Mouse (Mus musculus) heart, adult 2 months (tissue): ENCODE results near the gene Adamts7. TPM values are rescaled to one million over a fixed set of nuclear protein-coding genes. Genes with fewer than 3 reads are reported as not detected.

Experiments used
- DNase-seq, 2 experiments: peaks; one replicate each; pipeline ENCODE4 v3.0.0; 2021
- H3K27ac ChIP-seq: fragments of 200-600 bp; 2 replicates; pipeline ENCODE4 v1.8.1; 2022
- H3K27me3 ChIP-seq: fragments of 200-500 bp; 2 replicates; pipeline ENCODE4 v1.6.1; 2012; ENCODE audit warnings: mild to moderate bottlenecking, low read length, inconsistent platforms, mixed read lengths; ENCODE audit not compliant: control insufficient read depth, insufficient read depth
- H3K36me3 ChIP-seq: fragments of 200-500 bp; 2 replicates; pipeline ENCODE4 v1.6.1; 2012; ENCODE audit warnings: low read length, inconsistent platforms; ENCODE audit not compliant: control insufficient read depth, insufficient read depth
- H3K4me1 ChIP-seq: fragments of 200-500 bp; 2 replicates; pipeline ENCODE4 v1.6.1; 2011; ENCODE audit warnings: low read length; ENCODE audit not compliant: control insufficient read depth, insufficient read depth
- H3K4me3 ChIP-seq: fragments of 200-600 bp; 2 replicates; pipeline ENCODE4 v1.8.1; 2022
- H3K79me2 ChIP-seq: fragments of 200-500 bp; replicated peaks from 2 replicates; pipeline ENCODE4 v1.6.1; 2012; ENCODE audit warnings: mild to moderate bottlenecking, inconsistent platforms, low read length, moderate library complexity, mixed read lengths; ENCODE audit not compliant: control insufficient read depth, insufficient read depth
- H3K9ac ChIP-seq: fragments of 200-500 bp; 2 replicates; pipeline ENCODE4 v1.6.1; 2012; ENCODE audit warnings: low read depth, mild to moderate bottlenecking, control low read depth, inconsistent platforms, low read length, mixed read lengths
- CTCF ChIP-seq: fragments of 200-600 bp; IDR thresholded peaks from 2 replicates; pipeline ENCODE4 v1.8.1; 2022; ENCODE audit warnings: antibody characterized with exemption, mild to moderate bottlenecking, moderate library complexity
- EP300 ChIP-seq: fragments of 200-500 bp; IDR thresholded peaks from 2 replicates; pipeline ENCODE4 v1.6.1; 2011; ENCODE audit warnings: low read depth, low read length, control low read depth; ENCODE audit not compliant: insufficient read depth
- POLR2A ChIP-seq: fragments of 200-500 bp; IDR thresholded peaks from 2 replicates; pipeline ENCODE4 v1.6.1; 2011; ENCODE audit warnings: mild to moderate bottlenecking, low read depth, low read length, control low read depth; ENCODE audit not compliant: insufficient read depth
- WGBS: fragments of 180-500 bp; shearing (Covaris S2); methylation state at CpG from one replicate; pipeline ENCODE4 v1.1.7; 2018; 5-methylcytosine and 5-hydroxymethylcytosine counted together
- intact Hi-C: fragments of 180-260 bp; cut with DNase I; formaldehyde crosslinking; loops from one replicate; pipeline ENCODE4 v1.15.1; 2025
- polyA plus RNA-seq: library from polyadenylated mRNA; depleted of rRNA; stranded (reverse); fragments of >200 nt; gene quantifications from 2 replicates; pipeline ENCODE4 v1.2.3, GENCODE M21; 2012
- total RNA-seq, 2 experiments: library from RNA; stranded (reverse); gene quantifications; 2 replicates each; pipeline ENCODE4 v1.2.3; 2021

Gene Adamts7
- total and polyA plus RNA-seq, 3 experiments, result 11.8 to 36.3 (median 14.5) TPM

GRCm38 (mm10) chr9:90126260-90127010 lies 36.4 kb upstream of the Adamts7 start:
- intact Hi-C loops, result loop anchor here (1.0 to 5.0 kb wide), 4 partner anchors 13 to 71 kb away; partner anchors contain the start of gene Adamts7

DNA sequence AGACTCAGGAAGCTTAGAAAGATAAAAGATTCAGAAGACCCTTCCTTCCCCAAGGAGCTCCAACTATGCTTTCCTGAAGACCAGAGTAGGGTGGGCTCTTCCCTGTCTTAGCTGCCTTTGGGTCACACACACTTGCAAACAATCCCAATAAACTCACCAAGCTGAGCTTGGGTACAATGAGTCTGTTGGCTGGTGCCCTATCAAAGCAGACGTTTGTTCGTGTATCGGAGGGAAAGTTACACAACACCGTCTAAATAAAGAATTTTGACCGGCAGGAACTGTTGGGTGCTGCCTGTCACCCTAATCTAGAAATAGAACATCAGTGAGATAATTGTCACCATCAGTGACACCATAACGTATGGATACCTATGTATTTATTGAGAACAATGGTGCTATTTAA lies 35.7 kb upstream of the Adamts7 start:
- 46% methylated on average over 6 of the region's 6 CpGs for WGBS
- TF ChIP-seq EP300, result no peak
- no peak for TF ChIP-seq CTCF
- no peak for TF ChIP-seq POLR2A
- no peak overlapping the region for H3K9ac ChIP-seq
- H3K36me3 ChIP-seq, result no peaks in the 10 kb centered on the region
- peak overlapping the region; percentile 75 for H3K27ac ChIP-seq
- H3K4me1 ChIP-seq, result peaks cover 7% of the 10 kb centered on the region
- H3K79me2 ChIP-seq, result no peaks in the 10 kb centered on the region
- no peak overlapping the region for H3K4me3 ChIP-seq
- intact Hi-C loops, result loop anchor here (2.0 to 5.0 kb wide), 3 partner anchors 36 to 70 kb away; partner anchors contain the start of gene Adamts7
- H3K27me3 ChIP-seq, result no peaks in the 10 kb centered on the region
- peak in 1 of 2 experiments; percentile 30 for DNase-seq

More at GRCm38 (mm10) chr9:90126260-90127010, 36.4 kb upstream of the Adamts7 start:
- H3K4me1 ChIP-seq, result peaks cover 7% of the 10 kb centered on the region
- no peaks in the 10 kb centered on the region for H3K27me3 ChIP-seq
- no peaks in the 10 kb centered on the region for H3K79me2 ChIP-seq
- DNase-seq, result peak; percentile 85 to 88
- H3K4me3 ChIP-seq, result peak overlapping the region; percentile 51
- peak; percentile 95; the same call in 1 of the 2 replicates for TF ChIP-seq CTCF
- no peak for TF ChIP-seq POLR2A
- no peak for TF ChIP-seq EP300
- H3K9ac ChIP-seq, result no peak overlapping the region; the same call in 1 of the 2 replicates
- 5% methylated on average over 30 of the region's 30 CpGs for WGBS
- peak overlapping the region; percentile 75 for H3K27ac ChIP-seq
- no peaks in the 10 kb centered on the region for H3K36me3 ChIP-seq

- intact Hi-C loops, result loop anchor here (5.0 kb wide), 2 partner anchors 51 to 69 kb away; no protein-coding TSS in a partner anchor
- Histone ChIP-seq H3K79me2 (no peaks in the 10 kb centered on the region), H3K4me3 (no peak overlapping the region), H3K27ac (peak overlapping the region; percentile 65), H3K36me3 (no peaks in the 10 kb centered on the region), H3K27me3 (no peaks in the 10 kb centered on the region), H3K4me1 (peaks cover 7% of the 10 kb centered on the region), H3K9ac (no peak overlapping the region)
- no peak for TF ChIP-seq CTCF
- 0 out of 2 replicates have a peak, but pooled peaks have one; percentile 29 for TF ChIP-seq POLR2A
- TF ChIP-seq EP300, result peak; percentile 57; the same call in 1 of the 2 replicates
- 46% methylated on average over 6 of the region's 6 CpGs for WGBS
- peak in 1 of 2 experiments; percentile 55 for DNase-seq
These were observed 34.1 kb upstream of the Adamts7 start for GRCm38 (mm10) chr9:90128636-90129201.

- H3K4me3 ChIP-seq, result no peak overlapping the region
These were observed 29.1 kb upstream of the Adamts7 start for GRCm38 (mm10) chr9:90133562-90134355.

DNA sequence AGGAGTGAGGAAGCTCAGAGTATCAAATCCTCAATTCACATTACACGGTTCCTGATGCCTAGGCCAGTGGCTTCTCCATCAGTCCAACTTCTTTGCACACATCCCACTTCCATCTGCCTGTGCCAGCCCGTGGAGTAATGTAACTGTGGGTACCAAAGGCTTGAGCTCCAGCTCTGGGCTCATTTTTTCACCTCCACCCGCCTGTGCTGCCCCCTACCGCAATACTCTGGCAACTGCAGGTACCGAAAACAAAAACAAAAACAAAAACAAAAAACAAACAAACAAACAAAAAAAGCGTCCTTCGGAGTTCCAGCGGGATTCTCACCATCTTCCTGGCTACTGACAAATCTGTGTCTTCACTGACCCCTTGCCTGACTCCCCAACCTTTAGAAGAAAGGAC lies 27.4 kb upstream of the Adamts7 start:
- 83% methylated on average over 8 of the region's 8 CpGs for WGBS
- H3K27me3 ChIP-seq, result no peaks in the 10 kb centered on the region
- H3K4me1 ChIP-seq, result peaks cover 5% of the 10 kb centered on the region
- no peak overlapping the region for H3K27ac ChIP-seq
- intact Hi-C loops, result no loop called here
- H3K36me3 ChIP-seq, result no peaks in the 10 kb centered on the region
- no peak overlapping the region for H3K9ac ChIP-seq
- H3K79me2 ChIP-seq, result no peaks in the 10 kb centered on the region
- TF ChIP-seq CTCF (peak; percentile 44), EP300 (no peak)
- no peak for DNase-seq
- H3K4me3 ChIP-seq, result no peak overlapping the region

More at GRCm38 (mm10) chr9:90133562-90134355, 29.1 kb upstream of the Adamts7 start:
- Histone ChIP-seq H3K27me3 (no peaks in the 10 kb centered on the region), H3K9ac (no peak overlapping the region), H3K79me2 (no peaks in the 10 kb centered on the region), H3K36me3 (no peaks in the 10 kb centered on the region), H3K4me1 (peaks cover 5% of the 10 kb centered on the region), H3K27ac (peak overlapping the region; percentile 21; the same call in 1 of the 2 replicates)
- DNase-seq, result no peak
- TF ChIP-seq POLR2A (no peak), EP300 (no peak), CTCF (no peak)
- intact Hi-C loops, result no loop called here
- 44% methylated on average over 7 of the region's 7 CpGs for WGBS
